Mouse (Mus musculus): ENCODE data around the gene Ext2. TPM values are rescaled to one million over a fixed set of nuclear protein-coding genes. Genes with fewer than 3 reads are reported as not detected.

Ext2 gene
- 68.3 and 72.2 TPM in 2 replicates for polyA plus RNA-seq (2015; fragmentation: Nextera tagmentation; extraction: Ambion mirVana)

DNA sequence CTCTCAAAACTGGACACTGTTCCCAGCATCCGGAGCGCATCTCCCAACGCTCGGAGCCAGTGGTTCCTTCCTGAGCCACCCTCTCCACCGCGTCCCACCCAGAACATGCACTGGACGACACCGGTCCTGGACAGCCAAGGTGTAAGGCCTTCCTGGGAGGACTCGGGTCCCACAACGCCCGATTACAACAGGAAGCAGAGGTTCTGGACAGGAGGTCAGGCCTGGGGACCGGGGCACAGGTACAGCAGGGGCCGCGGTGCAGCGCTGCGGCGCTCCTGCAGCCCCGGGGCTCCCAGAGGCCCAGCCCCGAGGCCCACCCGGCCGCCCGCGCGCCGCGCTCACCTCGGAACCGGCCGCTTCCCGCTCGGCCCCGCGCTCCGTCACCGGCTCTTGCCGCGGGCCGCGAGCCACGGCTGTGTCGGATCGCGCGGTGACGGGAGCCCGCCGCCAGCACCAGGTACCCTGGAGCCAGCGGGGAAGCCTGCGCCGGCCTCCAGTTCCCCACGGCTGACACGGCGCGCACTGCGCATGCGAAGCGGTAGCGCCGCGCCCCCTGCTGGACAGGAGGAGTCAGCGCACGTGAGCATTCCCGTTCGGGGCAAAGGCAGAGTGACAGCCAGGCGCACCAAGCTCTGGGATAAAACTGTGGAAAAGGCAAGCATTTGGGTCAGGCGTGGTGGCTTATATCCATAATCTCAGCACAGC lies at the start of gene Ext2:
Ext2 (minus strand) TSS at position 524 of the 705 bp plus-strand sequence.
- WGBS, result under 1% methylated on average over 66 of the region's 66 CpGs
- H3K27ac ChIP-seq (replicated peaks), result no peak within 1 kb of the TSS

DNA sequence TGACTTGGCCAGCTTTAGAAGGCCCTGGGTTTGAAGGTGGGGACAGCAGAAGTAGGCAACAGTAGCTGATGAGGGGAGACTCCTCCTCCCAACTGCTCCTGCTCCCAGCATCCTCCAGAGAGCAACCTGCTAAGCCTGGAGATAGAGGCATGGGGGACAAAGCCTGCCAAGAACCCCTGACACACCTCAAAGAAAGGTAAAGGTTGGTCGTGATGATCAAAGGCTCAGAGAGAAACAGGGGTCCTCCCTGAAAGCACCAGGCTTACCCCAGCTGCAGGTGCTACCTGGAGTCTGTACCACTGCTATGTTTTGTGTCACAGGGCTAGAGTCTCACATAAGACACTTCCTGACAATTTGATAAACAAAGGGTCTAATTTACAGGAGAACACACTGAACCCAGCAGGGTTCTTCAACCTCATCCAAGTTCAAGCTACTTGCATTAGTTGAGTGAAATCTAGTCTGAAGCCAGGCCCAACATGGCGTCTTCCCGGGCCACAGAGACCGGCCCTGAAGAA lies 49.1 kb upstream of the Ext2 start:
- no peak for ATAC-seq (ENCODE audit: extremely low read depth, insufficient number of reproducible peaks, low FRiP score, low TSS enrichment)
- Histone ChIP-seq H3K9me3 (no peaks in the 10 kb centered on the region), H3K4me3 (no peak overlapping the region), H3K4me2 (no peak overlapping the region), H3K27me3 (replicated peaks) (peaks cover 11% of the 10 kb centered on the region), H3K36me3 (no peaks in the 10 kb centered on the region), H3K9ac (no peak overlapping the region), H3K27ac (replicated peaks) (no peak overlapping the region), H3K4me1 (peaks cover 12% of the 10 kb centered on the region)
- WGBS, result 84% methylated on average over 4 of the region's 4 CpGs

More for the DNA sequence above, at the start of gene Ext2:
- Histone ChIP-seq H3K27me3 (replicated peaks) (no peaks in the 10 kb centered on the region), H3K4me3 (peak within 1 kb of the TSS; percentile 93), H3K4me1 (peaks cover 14% of the 10 kb centered on the region), H3K36me3 (peaks cover 8% of the 10 kb centered on the region; the same call in 1 of the 2 replicates), H3K4me2 (peak within 1 kb of the TSS; percentile 86), H3K9me3 (no peaks in the 10 kb centered on the region), H3K9ac (peak within 1 kb of the TSS; percentile 98)
- ATAC-seq (ENCODE audit: extremely low read depth, insufficient number of reproducible peaks, low FRiP score, low TSS enrichment), result peak; percentile 71

DNA sequence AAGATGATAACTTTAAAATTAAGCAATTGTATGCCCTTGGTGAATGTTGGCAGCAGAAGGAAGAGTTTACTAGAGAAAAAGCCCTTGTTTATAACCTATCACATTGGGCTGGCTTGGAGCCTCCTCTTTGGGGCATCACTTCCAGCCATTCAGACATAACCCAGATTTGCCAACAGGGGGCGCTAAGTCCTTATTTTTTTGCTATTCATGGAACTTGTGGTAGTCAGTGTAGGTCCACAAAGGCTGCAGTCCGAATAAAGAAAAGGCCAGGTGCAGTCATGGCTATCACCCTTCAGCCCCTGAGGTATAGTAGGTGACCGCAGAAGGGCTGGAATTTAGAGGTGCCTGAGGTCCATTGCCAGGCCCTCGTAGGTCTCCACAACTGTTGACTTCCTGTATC lies 48.5 kb upstream of the Ext2 start:
- no peaks in the 10 kb centered on the region for H3K9me3 ChIP-seq
- no peak overlapping the region for H3K27ac ChIP-seq (replicated peaks)
- no peak overlapping the region for H3K4me2 ChIP-seq
- no peak for ATAC-seq (ENCODE audit: extremely low read depth, insufficient number of reproducible peaks, low FRiP score, low TSS enrichment)
- no peak overlapping the region for H3K9ac ChIP-seq
- no peaks in the 10 kb centered on the region for H3K36me3 ChIP-seq
- H3K4me1 ChIP-seq, result peaks cover 11% of the 10 kb centered on the region
- peaks cover 11% of the 10 kb centered on the region for H3K27me3 ChIP-seq (replicated peaks)
- WGBS, result 38% methylated on average over 4 of the region's 4 CpGs
- H3K4me3 ChIP-seq, result no peak overlapping the region

DNA sequence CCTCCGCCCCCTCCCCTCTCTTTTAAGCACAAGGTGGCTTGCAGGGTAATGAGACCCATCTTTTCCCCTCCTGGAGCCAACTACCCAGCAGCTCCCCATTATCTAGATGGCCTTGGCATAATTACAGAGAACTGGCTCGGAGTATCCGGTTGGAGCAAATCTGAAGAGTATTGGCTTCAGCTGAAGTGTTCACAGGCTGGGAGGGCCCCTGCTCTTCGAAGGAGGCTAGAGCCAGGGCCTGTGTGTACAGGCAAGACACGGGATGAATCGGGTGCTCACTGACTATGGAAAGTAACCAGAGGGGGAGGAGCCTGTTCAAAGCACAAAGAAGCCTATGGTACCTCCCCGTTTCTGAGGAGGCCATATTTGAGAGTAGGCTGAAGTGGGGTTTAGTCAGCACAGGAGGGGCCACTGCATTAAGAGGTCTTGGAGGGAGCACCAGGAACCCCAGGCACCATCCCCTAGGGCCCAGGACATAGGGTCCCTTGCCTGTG lies 46.8 kb upstream of the Ext2 start, which contains the start of gene Accsl:
Accsl (minus strand) TSS at position 51 of the 494 bp plus-strand sequence.
- Histone ChIP-seq H3K4me2 (no peak within 1 kb of the TSS), H3K9ac (no peak within 1 kb of the TSS), H3K36me3 (no peaks in the 10 kb centered on the region), H3K27me3 (replicated peaks) (peaks cover 11% of the 10 kb centered on the region), H3K9me3 (no peaks in the 10 kb centered on the region), H3K4me3 (no peak within 1 kb of the TSS), H3K4me1 (peaks cover 8% of the 10 kb centered on the region), H3K27ac (replicated peaks) (no peak within 1 kb of the TSS)
- WGBS, result 64% methylated on average over 7 of the region's 7 CpGs
- ATAC-seq (ENCODE audit: extremely low read depth, insufficient number of reproducible peaks, low FRiP score, low TSS enrichment), result no peak

DNA sequence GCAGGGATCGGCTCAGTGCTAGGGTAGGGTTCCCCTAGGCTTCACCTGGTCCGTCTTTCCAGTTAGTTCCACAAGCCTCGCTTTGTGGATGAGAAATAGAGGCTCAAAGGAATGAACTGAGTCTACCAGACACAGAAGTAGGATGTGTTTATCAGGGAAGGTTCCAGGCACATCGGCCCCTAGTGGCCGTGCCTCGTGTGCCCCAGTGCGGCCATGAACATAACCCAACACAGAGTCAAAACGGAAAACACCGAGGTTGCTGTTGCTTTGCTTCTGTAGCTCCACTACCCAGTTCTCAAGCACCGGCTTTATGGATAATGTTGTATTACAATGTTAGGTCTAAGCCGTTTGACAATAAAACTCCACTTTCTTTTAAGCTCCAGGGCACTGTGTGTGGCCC lies 46.2 kb upstream of the Ext2 start:
- H3K27ac ChIP-seq (replicated peaks), result no peak overlapping the region
- WGBS, result 76% methylated on average over 11 of the region's 11 CpGs
- no peak overlapping the region for H3K4me3 ChIP-seq

DNA sequence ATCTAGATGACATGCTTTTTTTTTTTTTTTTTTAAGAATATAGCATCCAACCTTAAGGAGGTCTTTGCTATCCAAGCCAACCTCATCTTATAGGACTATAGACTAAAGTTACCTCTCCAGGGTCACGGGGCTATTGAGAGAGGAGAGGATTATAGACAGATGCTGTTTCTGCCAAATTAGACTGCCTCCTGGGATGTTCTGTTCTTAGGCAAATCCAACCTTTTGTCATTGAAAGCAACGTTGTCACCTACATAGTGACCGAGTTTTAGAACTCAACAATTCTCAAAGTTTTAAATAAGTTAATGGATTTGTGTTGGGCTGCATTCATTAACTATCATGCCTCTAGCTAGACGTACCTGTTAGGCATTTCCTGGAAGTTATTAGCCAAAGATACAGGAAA lies 40.9 kb upstream of the Ext2 start:
- H3K36me3 ChIP-seq, result no peaks in the 10 kb centered on the region
- WGBS, result 64% methylated on average over 4 of the region's 4 CpGs
- H3K4me3 ChIP-seq, result no peak overlapping the region
- ATAC-seq (ENCODE audit: extremely low read depth, insufficient number of reproducible peaks, low FRiP score, low TSS enrichment), result no peak
- no peak overlapping the region for H3K27ac ChIP-seq (replicated peaks)
- no peaks in the 10 kb centered on the region for H3K4me1 ChIP-seq
- H3K4me2 ChIP-seq, result no peak overlapping the region
- no peaks in the 10 kb centered on the region for H3K9me3 ChIP-seq
- peaks cover 11% of the 10 kb centered on the region for H3K27me3 ChIP-seq (replicated peaks)
- H3K9ac ChIP-seq, result no peak overlapping the region

More for the DNA sequence above, 46.2 kb upstream of the Ext2 start:
- ATAC-seq (ENCODE audit: extremely low read depth, insufficient number of reproducible peaks, low FRiP score, low TSS enrichment), result no peak
- Histone ChIP-seq H3K36me3 (no peaks in the 10 kb centered on the region), H3K4me1 (peaks cover 2% of the 10 kb centered on the region), H3K9ac (no peak overlapping the region), H3K27me3 (replicated peaks) (peaks cover 11% of the 10 kb centered on the region), H3K9me3 (no peaks in the 10 kb centered on the region), H3K4me2 (no peak overlapping the region)

DNA sequence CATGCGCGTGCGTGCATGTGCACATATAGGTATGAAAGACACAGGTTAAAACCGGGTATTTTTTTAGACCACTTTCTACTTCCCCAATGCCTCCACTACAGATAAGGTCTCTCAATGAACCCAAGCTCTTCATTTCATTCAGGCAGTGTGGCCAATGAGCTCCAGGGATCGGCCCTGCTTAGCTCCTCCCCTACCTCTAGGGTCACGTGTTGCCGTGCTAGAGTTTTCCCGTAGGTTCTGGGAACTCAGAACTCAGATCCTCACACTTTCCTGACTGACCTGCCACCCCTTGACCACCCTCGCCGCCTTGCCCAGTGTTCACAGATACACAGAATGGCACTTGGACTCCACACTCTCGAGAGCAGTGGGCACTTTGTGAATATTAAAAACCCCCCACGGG lies 36.5 kb upstream of the Ext2 start:
- WGBS, result 60% methylated on average over 12 of the region's 12 CpGs
- no peaks in the 10 kb centered on the region for H3K36me3 ChIP-seq
- no peak for ATAC-seq (ENCODE audit: extremely low read depth, insufficient number of reproducible peaks, low FRiP score, low TSS enrichment)
- H3K27ac ChIP-seq (replicated peaks), result no peak overlapping the region
- H3K9me3 ChIP-seq, result no peaks in the 10 kb centered on the region
- no peak overlapping the region for H3K9ac ChIP-seq
- no peak overlapping the region for H3K4me3 ChIP-seq
- no peaks in the 10 kb centered on the region for H3K4me1 ChIP-seq
- no peak overlapping the region for H3K4me2 ChIP-seq
- H3K27me3 ChIP-seq (replicated peaks), result peaks cover 14% of the 10 kb centered on the region

DNA sequence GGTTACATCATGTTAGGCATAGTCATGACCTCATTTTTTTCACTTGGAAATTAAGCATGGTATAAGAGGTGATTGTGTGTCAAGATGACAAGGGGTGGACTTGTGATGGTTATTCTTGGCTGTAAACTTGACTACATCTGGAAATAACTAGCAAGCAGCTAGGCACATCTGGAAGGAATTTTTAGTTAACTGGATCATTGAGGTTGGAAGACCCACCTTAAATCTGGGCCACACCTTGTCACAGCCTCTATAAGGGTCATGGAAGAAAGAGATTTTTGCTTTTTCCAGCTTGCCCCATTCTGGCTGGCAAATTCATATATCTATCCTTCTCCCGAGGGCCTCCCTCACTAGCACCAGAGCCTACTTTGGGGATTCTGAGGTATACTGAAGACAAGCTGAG lies 28.9 kb upstream of the Ext2 start:
- peaks cover 17% of the 10 kb centered on the region for H3K36me3 ChIP-seq
- no peak overlapping the region for H3K4me2 ChIP-seq
- no peak for ATAC-seq (ENCODE audit: extremely low read depth, insufficient number of reproducible peaks, low FRiP score, low TSS enrichment)
- no peak overlapping the region for H3K9ac ChIP-seq
- H3K27me3 ChIP-seq (replicated peaks), result 0 out of 2 replicates have a peak, but pooled peaks cover 2% of the 10 kb centered on the region
- no peak overlapping the region for H3K4me3 ChIP-seq
- no peak overlapping the region for H3K27ac ChIP-seq (replicated peaks)
- WGBS, result 68% methylated on average over 1 of the region's 1 CpGs
- no peaks in the 10 kb centered on the region for H3K9me3 ChIP-seq
- peaks cover 16% of the 10 kb centered on the region for H3K4me1 ChIP-seq

DNA sequence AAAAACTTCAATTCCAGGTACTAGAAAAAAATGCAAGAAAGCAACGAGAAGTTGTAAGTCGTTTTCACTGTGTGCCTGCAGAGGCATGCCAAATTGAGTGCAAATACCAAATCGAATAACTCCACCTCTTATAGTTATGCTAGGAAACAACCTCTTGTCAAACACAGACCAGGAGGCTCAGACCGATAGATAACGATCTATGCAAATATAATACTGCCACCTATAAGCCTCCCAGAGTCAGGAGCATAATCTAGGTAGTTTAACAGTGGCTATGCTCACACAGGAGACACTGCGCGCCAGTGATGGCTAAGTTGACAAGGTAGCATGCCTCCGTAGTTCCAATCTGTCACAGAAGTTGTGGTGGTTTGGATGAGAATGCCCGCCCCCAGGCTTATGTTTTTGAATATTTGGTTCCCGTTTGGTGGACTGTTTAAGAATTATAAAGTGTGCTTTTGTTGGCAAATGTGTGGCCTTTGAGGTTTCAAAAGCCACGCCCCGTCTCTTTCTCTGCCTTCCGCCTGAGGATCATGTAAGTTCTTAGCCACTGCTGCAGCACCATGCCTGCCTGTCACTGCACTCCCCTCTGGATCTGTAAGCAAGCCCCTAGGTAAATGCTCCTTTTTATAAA lies 28.1 kb upstream of the Ext2 start:
- ATAC-seq (ENCODE audit: extremely low read depth, insufficient number of reproducible peaks, low FRiP score, low TSS enrichment), result no peak
- 46% methylated on average over 13 of the region's 13 CpGs for WGBS

DNA sequence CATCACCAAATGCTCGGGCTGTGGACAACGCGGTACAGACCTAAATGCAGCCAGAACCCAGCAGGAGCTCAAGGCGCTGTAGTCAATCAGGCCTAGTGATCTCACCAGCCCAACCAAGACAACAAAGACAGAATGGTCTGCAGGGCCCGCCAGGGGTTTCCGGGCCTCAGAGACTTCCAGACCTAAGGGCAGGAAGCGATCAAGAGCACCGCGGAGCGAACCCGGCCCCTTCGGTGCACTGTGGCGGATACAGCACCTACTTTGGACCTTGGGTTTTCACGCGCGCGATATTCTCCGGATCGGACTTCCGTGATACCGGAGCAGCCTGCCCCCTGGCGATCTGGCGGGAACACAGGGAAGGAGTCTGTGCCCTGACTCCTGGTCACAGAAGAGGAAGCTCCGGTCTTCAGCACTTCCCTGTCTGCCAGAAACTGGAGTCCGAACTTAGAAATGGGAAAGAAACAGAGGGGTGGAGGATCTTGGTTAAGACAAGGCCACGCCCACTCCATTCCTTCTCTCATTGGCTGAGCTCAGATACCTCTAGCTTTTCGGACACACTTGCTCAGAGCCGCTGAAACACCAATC lies 27.2 kb upstream of the Ext2 start, which contains the start of gene Accs:
Accs (minus strand) TSS at position 439 of the 585 bp plus-strand sequence.
- Histone ChIP-seq H3K27ac (replicated peaks) (peak within 1 kb of the TSS; percentile 83), H3K9ac (peak within 1 kb of the TSS; percentile 85), H3K4me3 (peak within 1 kb of the TSS; percentile 76), H3K4me2 (peak within 1 kb of the TSS; percentile 86), H3K4me1 (peaks cover 16% of the 10 kb centered on the region), H3K9me3 (no peaks in the 10 kb centered on the region), H3K27me3 (replicated peaks) (0 out of 2 replicates have a peak, but pooled peaks cover 2% of the 10 kb centered on the region), H3K36me3 (peaks cover 33% of the 10 kb centered on the region)
- peak; percentile 60 for ATAC-seq (ENCODE audit: extremely low read depth, insufficient number of reproducible peaks, low FRiP score, low TSS enrichment)
- WGBS, result under 1% methylated on average over 28 of the region's 28 CpGs

More for the DNA sequence above, 28.1 kb upstream of the Ext2 start:
- Histone ChIP-seq H3K27ac (replicated peaks) (no peak overlapping the region), H3K9ac (no peak overlapping the region), H3K9me3 (no peaks in the 10 kb centered on the region), H3K27me3 (replicated peaks) (0 out of 2 replicates have a peak, but pooled peaks cover 2% of the 10 kb centered on the region), H3K4me3 (peak overlapping the region; percentile 76), H3K4me2 (peak overlapping the region; percentile 86), H3K4me1 (peaks cover 16% of the 10 kb centered on the region), H3K36me3 (peaks cover 26% of the 10 kb centered on the region)

DNA sequence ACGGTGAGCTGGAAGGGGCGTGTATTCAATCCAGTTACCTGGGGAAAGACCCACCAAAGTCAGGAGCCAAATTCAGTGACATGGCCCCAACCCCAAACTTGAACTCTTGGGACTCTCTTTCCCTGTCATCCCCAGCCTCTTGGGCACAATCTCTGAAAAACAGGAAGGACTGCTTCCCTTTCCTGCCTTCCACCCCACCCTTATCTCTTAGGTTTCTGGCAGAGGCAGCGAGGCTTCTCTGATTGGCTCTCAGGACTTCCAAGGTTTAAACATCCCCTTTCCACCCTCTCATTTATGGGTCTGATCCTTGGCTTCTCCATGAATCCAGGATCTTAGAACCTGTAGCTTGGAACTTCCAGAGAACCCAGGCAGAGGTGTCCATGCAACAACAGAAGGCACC lies 19.0 kb upstream of the Ext2 start:
- H3K4me3 ChIP-seq, result no peak overlapping the region
- WGBS, result 86% methylated on average over 3 of the region's 3 CpGs
- H3K36me3 ChIP-seq, result peaks cover 84% of the 10 kb centered on the region
- H3K27ac ChIP-seq (replicated peaks), result no peak overlapping the region
- H3K27me3 ChIP-seq (replicated peaks), result no peaks in the 10 kb centered on the region
- H3K4me2 ChIP-seq, result no peak overlapping the region
- H3K9me3 ChIP-seq, result no peaks in the 10 kb centered on the region
- ATAC-seq (ENCODE audit: extremely low read depth, insufficient number of reproducible peaks, low FRiP score, low TSS enrichment), result no peak
- H3K9ac ChIP-seq, result no peak overlapping the region
- H3K4me1 ChIP-seq, result peaks cover 7% of the 10 kb centered on the region

Measured in heart, embryonic 13.5 days (tissue).